Mouse (Mus musculus): ENCODE results near the gene Ddx56.
A peak's percentile ranks its signal among the peaks of the same experiment; 100 is the strongest.

Ddx56 gene

DNA sequence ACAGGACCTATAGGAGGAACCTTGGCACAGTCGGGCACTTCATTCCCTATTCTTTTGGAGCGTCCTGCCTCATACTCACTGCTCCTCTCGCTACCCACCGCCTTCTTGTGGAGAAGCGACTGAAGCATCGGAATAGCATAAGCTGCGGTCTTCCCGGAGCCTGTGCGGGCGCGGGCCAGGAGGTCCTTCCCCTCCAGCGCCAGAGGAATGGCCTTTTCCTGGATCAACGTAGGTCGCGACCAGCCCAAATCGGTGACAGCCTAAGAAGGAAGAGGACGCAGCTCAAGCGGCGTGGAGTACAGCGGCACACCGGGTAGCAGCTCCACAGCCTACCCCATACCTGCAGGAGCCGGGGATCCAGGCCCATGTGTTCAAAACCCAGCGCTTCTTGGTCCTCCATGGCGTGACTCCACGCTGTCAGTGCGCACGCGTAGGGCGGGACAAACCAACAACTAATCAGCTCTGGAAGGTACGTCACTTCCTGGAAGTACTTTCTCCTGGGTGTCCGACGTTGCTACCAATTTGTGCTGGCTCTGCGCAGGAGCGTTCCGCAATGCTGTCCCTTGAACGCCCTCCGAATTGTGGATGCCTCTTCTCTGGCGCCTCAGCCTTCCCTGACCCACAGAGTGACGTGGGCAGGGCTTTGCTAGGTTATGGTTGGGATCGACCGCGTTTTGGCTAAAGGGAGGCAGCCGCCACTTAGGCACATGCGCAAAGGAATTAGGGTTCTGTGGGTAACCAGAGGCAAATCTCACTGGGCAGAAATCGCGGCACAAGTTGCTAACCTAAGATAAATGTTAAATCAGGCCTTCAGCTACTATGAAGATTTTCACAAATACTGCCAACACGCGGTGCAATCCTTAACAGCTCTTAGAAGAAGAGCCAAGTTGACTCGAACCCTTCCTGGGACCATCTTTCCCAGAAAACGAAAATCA is at the start of gene Ddx56:
TSS of gene Ddx56 (minus strand) at position 453 of the 935 bp plus-strand sequence.
- peak; percentile 96 for DNase-seq (ENCODE audit: low read depth, low spot score)
- Histone ChIP-seq H3K27me3 (ENCODE audit: control insufficient read depth, insufficient read depth, low read length, poor library complexity, severe bottlenecking) (no peaks in the 10 kb centered on the region), H3K36me3 (ENCODE audit: control insufficient read depth, insufficient read depth, low read length, poor library complexity, severe bottlenecking) (peaks cover 18% of the 10 kb centered on the region; the same call in 1 of the 2 replicates)

DNA sequence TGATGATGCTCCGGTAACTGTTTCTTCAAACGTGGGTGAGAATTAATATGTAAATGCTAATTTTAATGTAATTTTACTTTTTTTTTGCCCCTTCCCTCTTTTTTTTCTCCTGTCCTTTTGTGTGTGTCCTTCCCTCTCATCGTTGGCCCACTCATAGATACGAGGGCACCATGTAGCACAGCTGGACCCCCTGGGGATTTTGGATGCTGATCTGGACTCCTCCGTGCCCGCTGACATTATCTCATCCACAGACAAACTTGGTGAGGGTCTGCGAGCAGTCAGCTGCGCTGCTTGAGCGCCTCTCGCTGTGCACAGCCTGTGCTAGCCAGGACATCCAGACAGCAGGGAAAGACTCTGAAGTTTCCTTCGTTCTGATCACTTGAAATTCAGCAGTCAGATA is 49.2 kb upstream of the Ddx56 start:
- Histone ChIP-seq H3K36me3 (ENCODE audit: control insufficient read depth, insufficient read depth, low read length, poor library complexity, severe bottlenecking) (peaks cover 9% of the 10 kb centered on the region; the same call in 1 of the 2 replicates), H3K27me3 (ENCODE audit: control insufficient read depth, insufficient read depth, low read length, poor library complexity, severe bottlenecking) (no peaks in the 10 kb centered on the region)

DNA sequence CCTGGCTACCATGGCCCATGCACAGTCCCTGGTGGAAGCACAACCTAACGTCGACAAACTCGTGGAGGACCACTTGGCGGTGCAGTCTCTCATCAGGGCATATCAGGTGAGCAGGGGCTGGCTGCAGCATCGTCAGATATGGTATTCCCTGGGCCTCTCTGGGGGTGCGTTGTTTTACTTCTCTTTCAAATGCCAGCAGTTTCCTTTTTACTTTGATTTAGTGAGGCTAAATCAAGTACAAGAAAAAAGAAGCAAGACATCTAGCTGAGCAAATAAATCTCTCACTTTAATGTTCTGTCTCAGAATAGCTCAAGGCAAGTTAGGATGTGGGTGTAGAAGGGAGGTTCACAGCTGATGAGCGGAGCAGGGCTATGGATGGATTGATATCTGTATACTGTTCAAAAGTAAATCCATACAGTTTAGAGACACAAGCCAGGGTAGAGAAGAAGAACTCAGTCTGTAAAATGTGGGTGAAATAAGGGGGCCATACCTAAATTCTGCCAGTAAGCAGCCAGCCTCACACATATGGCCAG is 46.4 kb upstream of the Ddx56 start:
- peaks cover 8% of the 10 kb centered on the region for H3K36me3 ChIP-seq (ENCODE audit: control insufficient read depth, insufficient read depth, low read length, poor library complexity, severe bottlenecking)
- H3K27me3 ChIP-seq (ENCODE audit: control insufficient read depth, insufficient read depth, low read length, poor library complexity, severe bottlenecking) = no peaks in the 10 kb centered on the region
- DNase-seq (ENCODE audit: low read depth, low spot score) = no peak

More for the DNA sequence above, 49.2 kb upstream of the Ddx56 start:
- no peak for DNase-seq (ENCODE audit: low read depth, low spot score)

DNA sequence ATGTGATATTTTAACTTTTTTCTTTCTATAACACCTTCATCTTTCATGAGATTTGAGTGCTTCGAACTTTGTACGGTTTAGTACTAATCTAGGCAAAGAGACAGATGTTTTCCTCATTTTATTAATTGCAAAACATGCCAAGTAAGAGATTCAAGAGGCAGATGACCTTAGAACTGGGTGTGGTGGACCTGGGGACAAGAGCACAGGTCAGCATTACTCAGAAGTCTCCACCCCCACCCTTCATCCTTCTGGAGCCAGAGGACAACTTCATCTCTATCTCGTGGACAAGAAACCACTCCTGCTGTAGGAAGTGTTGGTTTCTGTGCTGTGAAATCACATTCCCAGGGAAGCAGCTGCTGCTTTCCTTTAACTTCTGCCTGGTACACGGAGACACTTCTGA is 40.6 kb upstream of the Ddx56 start:
- DNase-seq (ENCODE audit: low read depth, low spot score) = no peak
- H3K27me3 ChIP-seq (ENCODE audit: control insufficient read depth, insufficient read depth, low read length, poor library complexity, severe bottlenecking) = no peaks in the 10 kb centered on the region
- peaks cover 2% of the 10 kb centered on the region; the same call in 1 of the 2 replicates for H3K36me3 ChIP-seq (ENCODE audit: control insufficient read depth, insufficient read depth, low read length, poor library complexity, severe bottlenecking)

DNA sequence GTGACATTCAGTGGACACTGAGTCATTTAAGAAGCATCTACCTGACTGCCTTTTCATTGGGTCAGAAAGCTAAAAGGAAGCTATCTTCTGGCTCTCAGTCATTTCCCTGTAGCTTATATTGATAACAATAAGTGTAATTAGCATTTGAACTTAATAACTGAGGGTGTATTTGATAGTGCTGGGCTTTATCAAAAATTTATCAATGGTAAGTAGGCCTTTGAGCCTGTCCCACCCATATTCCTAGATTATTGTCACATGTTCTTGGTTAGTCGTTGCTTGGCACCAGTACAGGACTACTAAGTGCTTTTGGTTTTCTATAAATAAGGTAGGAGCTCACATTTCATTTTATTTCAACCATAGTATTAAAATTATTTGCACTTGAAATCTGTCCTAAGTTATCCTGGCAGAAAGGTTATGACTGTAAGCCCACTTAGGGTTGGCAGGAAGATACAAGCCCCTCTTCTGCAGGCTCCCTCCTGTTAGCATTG is 38.4 kb upstream of the Ddx56 start:
- Histone ChIP-seq H3K27me3 (ENCODE audit: control insufficient read depth, insufficient read depth, low read length, poor library complexity, severe bottlenecking) (no peaks in the 10 kb centered on the region), H3K36me3 (ENCODE audit: control insufficient read depth, insufficient read depth, low read length, poor library complexity, severe bottlenecking) (peaks cover 4% of the 10 kb centered on the region; the same call in 1 of the 2 replicates)
- DNase-seq (ENCODE audit: low read depth, low spot score) = no peak

DNA sequence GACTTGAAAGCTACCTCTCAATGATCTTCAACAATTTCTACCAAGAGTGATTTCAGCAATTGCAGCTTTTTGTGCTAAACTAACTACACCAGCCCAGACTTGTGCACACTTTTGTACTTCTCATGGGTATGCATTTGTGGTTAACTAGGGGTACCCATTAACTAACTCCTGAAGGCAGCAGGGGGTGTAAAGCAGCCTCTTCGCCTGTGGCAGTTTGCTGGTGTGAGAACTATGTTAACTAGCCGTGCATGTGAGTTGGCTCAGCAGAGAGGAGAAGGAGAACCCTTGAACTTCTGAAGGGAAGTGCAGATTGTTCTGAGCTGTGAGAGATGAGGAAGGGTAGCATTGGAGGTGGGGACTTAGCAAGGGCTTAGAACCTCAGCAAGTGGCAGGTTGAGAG is 35.2 kb upstream of the Ddx56 start:
- DNase-seq (ENCODE audit: low read depth, low spot score) = no peak
- no peaks in the 10 kb centered on the region for H3K27me3 ChIP-seq (ENCODE audit: control insufficient read depth, insufficient read depth, low read length, poor library complexity, severe bottlenecking)
- peaks cover 13% of the 10 kb centered on the region for H3K36me3 ChIP-seq (ENCODE audit: control insufficient read depth, insufficient read depth, low read length, poor library complexity, severe bottlenecking)

DNA sequence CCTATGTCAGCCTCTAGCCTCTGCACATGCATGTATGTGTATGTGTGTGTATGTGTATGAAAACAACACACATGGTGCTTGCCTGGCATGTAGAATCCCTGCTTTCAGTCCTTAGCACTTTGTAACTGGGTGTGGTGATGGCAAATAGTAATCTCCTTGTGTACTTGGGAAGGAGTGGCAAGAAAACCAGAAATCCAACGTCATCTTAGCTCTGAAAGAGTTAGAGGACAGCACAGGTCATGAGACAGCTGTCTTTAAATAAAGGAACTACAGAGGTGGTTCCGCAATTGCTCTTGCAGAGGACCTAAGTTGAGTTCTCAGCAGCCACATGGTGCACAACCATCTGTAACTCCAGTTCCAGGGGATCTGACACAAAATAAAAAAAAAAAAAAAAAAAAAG is 31.9 kb upstream of the Ddx56 start:
- H3K27me3 ChIP-seq (ENCODE audit: control insufficient read depth, insufficient read depth, low read length, poor library complexity, severe bottlenecking) = no peaks in the 10 kb centered on the region
- peak; percentile 14 for DNase-seq (ENCODE audit: low read depth, low spot score)
- peaks cover 13% of the 10 kb centered on the region for H3K36me3 ChIP-seq (ENCODE audit: control insufficient read depth, insufficient read depth, low read length, poor library complexity, severe bottlenecking)

DNA sequence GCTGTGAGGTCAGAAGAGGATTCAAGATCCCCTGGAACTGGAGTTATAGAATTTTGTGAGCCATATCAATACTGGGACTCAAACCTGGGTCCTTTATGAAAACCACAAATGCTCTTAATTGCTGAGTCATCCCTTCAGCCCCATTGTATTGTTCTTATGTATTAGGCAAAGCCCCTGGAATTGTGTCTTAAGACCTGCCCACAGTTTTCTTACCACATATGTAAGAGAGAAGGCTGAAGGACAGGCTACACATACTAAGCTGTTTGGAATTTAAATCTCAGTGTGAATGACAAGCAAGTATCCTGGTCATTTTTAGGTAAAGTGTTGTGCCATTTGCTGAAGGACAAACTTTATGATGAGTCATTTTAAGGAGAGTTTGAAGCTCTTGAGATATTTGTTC is 28.5 kb upstream of the Ddx56 start:
- H3K27me3 ChIP-seq (ENCODE audit: control insufficient read depth, insufficient read depth, low read length, poor library complexity, severe bottlenecking) = no peaks in the 10 kb centered on the region
- DNase-seq (ENCODE audit: low read depth, low spot score) = no peak
- peaks cover 10% of the 10 kb centered on the region for H3K36me3 ChIP-seq (ENCODE audit: control insufficient read depth, insufficient read depth, low read length, poor library complexity, severe bottlenecking)

DNA sequence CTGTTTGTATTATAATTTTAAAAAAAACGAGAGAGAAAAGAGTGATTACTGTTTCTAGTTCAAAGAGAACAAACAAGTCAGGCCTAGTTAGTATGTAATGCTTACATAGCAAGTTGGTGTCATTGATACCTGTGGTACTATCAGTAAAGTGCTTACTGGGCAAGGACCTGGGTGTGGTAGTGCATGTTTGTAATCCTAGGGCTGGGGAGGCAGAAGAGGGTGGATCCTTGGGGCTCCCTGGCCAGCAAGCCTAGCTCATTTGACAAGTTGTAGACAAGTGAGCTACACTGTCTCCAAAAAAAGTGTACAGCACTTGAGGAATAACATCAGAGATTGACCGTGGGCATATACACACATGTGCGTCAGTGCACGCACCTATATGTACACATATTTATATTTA is 27.1 kb upstream of the Ddx56 start:
- DNase-seq (ENCODE audit: low read depth, low spot score) = no peak
- no peaks in the 10 kb centered on the region for H3K27me3 ChIP-seq (ENCODE audit: control insufficient read depth, insufficient read depth, low read length, poor library complexity, severe bottlenecking)
- peaks cover 4% of the 10 kb centered on the region for H3K36me3 ChIP-seq (ENCODE audit: control insufficient read depth, insufficient read depth, low read length, poor library complexity, severe bottlenecking)

DNA sequence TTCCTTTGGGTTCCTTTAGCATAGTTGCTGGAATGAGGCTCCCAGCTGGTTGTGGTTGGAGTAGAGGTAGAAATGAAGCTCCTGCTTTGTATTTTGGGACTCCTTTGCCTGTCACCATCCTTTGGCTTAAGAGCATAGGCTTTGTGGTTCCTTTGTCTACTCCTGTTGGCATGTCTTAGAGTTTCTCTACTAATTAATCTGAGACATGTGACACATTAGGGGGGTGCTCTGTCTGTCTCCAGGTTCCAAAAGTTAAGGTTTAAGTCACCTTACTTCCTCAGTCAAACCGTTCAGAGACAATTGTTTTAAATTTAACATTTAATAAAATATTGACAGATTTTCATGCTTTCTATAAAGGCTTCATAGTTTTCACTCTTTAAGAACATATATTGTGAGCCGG is 26.0 kb upstream of the Ddx56 start:
- H3K36me3 ChIP-seq (ENCODE audit: control insufficient read depth, insufficient read depth, low read length, poor library complexity, severe bottlenecking) = peaks cover 4% of the 10 kb centered on the region
- DNase-seq (ENCODE audit: low read depth, low spot score) = no peak
- H3K27me3 ChIP-seq (ENCODE audit: control insufficient read depth, insufficient read depth, low read length, poor library complexity, severe bottlenecking) = no peaks in the 10 kb centered on the region

DNA sequence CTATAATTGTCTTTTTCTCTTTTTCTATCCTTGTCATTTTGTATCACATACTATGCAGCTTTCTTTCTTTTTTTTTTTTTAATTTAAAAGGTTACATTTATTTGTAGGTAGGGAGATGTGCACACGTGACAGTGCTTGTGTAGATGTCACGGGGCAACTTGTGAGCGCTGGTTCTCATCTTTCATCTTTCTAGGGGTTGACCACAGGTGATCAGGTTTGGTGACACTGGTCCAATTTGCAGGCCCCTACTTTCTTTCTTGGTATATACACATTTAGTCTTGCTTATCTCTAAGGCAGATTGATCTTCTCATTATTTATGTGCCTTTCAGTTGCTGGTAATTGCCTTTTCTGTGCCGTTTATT is 25.4 kb upstream of the Ddx56 start:
- H3K27me3 ChIP-seq (ENCODE audit: control insufficient read depth, insufficient read depth, low read length, poor library complexity, severe bottlenecking) = no peaks in the 10 kb centered on the region
- no peaks in the 10 kb centered on the region; the same call in none of the 2 replicates for H3K36me3 ChIP-seq (ENCODE audit: control insufficient read depth, insufficient read depth, low read length, poor library complexity, severe bottlenecking)
- no peak for DNase-seq (ENCODE audit: low read depth, low spot score)

DNA sequence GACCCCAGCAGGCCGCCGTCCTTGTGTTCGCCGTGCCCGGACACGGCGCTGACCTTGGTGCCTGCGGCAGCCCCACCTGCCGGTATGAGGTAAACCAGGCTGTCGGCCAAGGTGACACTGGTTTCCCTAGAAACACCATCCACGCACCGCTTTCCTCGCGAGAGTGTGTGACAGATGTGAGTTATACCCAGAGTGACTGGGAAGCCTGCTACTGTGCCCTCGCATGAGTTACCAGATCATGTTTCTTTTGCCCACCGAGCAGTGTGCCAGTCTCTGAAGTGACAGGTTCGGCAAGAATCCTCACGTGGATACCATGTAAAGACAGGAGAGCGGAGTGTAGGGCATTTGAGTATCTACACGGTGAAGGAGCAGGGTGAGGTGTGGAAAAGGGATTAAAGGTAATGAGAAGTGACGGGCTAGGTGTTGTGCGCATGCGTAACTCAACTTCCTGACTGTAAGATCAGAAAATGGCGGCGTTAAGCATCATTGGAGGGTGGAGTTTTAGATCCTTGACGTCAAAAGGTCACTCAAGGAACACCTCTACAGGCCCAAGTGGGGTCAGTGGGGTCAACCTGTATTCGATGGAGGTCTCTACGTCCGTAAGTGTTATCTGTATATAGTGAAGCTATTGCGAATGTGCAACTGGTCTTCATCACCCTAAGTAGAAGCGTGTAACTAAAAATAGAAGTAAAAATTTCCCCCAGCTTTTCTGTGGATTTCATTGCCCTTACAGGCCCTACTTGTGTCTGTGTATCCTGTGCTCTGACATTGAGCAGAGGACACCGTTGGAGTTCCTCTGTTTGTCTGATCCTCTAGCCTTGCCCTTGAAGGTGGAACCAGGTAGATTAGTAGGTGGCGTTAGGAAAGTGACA is 24.8 kb upstream of the Ddx56 start:
- DNase-seq (ENCODE audit: low read depth, low spot score) = peak; percentile 91
- H3K36me3 ChIP-seq (ENCODE audit: control insufficient read depth, insufficient read depth, low read length, poor library complexity, severe bottlenecking) = no peaks in the 10 kb centered on the region; the same call in 1 of the 2 replicates
- no peaks in the 10 kb centered on the region for H3K27me3 ChIP-seq (ENCODE audit: control insufficient read depth, insufficient read depth, low read length, poor library complexity, severe bottlenecking)

DNA sequence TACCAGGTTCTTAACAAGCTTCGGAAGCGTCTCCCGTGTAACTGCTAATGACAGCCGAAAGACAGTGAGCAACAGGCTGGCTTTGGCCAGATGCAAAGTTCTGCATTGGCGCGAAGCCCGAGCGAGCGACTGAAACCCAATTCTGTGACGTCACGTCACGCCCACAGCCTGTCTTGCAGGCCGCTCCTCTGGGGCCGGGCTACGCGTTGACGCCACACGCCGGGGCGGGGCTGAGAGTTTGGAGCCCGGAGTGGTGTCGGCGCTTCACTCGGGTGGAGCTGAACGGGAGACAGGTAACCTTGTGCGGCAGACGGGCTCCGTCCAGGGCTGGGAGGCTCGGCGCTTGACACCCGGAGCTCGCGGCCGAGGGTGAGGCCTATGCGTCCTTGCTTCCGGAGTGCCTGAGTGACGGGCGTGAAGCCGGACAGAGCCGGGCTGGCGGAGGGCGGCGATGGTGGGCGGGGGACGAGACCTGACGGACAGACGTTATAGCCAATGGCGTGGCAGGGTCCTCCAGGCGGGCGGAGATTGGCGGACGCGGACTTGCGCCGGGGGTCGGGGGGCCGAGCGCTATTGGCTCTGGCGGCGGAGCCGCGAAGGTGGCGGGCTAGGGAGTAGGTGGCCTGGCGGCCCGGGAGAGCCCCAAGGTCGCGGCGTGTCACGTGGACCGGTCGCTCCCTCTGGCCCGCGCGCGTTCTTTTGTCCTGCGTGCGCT is 24.0 kb upstream of the Ddx56 start, which contains the start of gene Ogdh:
TSS of gene Ogdh (plus strand) at position 233 of the 715 bp plus-strand sequence.
- no peaks in the 10 kb centered on the region for H3K36me3 ChIP-seq (ENCODE audit: control insufficient read depth, insufficient read depth, low read length, poor library complexity, severe bottlenecking)
- DNase-seq (ENCODE audit: low read depth, low spot score) = peak; percentile 99
- no peaks in the 10 kb centered on the region for H3K27me3 ChIP-seq (ENCODE audit: control insufficient read depth, insufficient read depth, low read length, poor library complexity, severe bottlenecking)

DNA sequence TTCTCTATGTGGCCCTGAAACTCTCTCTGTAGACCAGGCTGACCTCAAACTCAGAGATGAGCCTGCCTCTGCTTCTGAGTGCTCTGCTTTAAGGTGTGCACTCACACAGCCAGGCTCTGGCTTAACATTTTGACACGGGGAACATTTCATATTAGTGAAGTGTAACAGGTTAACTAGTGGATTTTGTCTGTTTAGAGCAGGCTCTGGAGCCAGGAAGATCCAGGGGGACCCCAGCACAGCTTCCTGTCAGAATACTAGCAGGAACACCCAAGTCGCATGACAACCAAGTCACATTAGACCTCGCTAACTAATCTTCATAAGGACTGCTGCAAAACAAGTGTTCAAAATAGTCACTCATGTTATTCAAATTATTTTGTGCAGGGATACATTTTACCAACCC is 23.3 kb upstream of the Ddx56 start:
- H3K36me3 ChIP-seq (ENCODE audit: control insufficient read depth, insufficient read depth, low read length, poor library complexity, severe bottlenecking) = no peaks in the 10 kb centered on the region
- no peak for DNase-seq (ENCODE audit: low read depth, low spot score)
- H3K27me3 ChIP-seq (ENCODE audit: control insufficient read depth, insufficient read depth, low read length, poor library complexity, severe bottlenecking) = no peaks in the 10 kb centered on the region
